Mouse (Mus musculus): ENCODE data around the gene Gm3646.
A peak's percentile ranks its signal among the peaks of the same experiment; 100 is the strongest.

The Gm3646 gene

GRCm38 (mm10) chr1:39779111-39779980 is 25.8 kb downstream of the Gm3646 start:
- no peak for DNase-seq (ENCODE audit: low spot score)

- DNase-seq (ENCODE audit: low spot score), result no peak
Measured at GRCm38 (mm10) chr1:39773991-39774729, 31.0 kb downstream of the Gm3646 start.

- no peak for DNase-seq (ENCODE audit: low spot score)
Measured at GRCm38 (mm10) chr1:39773551-39773950, 31.6 kb downstream of the Gm3646 start.

GRCm38 (mm10) chr1:39772401-39773095 is 32.6 kb downstream of the Gm3646 start:
- no peak for DNase-seq (ENCODE audit: low spot score)

- DNase-seq (ENCODE audit: low spot score), result no peak
Measured at GRCm38 (mm10) chr1:39770436-39770835, 34.7 kb downstream of the Gm3646 start.

GRCm38 (mm10) chr1:39768017-39768416 is 37.1 kb downstream of the Gm3646 start:
- DNase-seq (ENCODE audit: low spot score), result no peak

- DNase-seq (ENCODE audit: low spot score), result no peak
Measured at GRCm38 (mm10) chr1:39765854-39766493, 39.2 kb downstream of the Gm3646 start.

GRCm38 (mm10) chr1:39762025-39762370 is 43.1 kb downstream of the Gm3646 start:
- DNase-seq (ENCODE audit: low spot score), result no peak

- DNase-seq (ENCODE audit: low spot score), result no peak
Measured at GRCm38 (mm10) chr1:39761211-39762024, 43.7 kb downstream of the Gm3646 start.

GRCm38 (mm10) chr1:39760181-39760715 is 44.9 kb downstream of the Gm3646 start:
- no peak for DNase-seq (ENCODE audit: low spot score)

GRCm38 (mm10) chr1:39759231-39760175 is 45.6 kb downstream of the Gm3646 start:
- no peak for DNase-seq (ENCODE audit: low spot score)

GRCm38 (mm10) chr1:39758244-39758643 is 46.9 kb downstream of the Gm3646 start:
- DNase-seq (ENCODE audit: low spot score), result no peak

GRCm38 (mm10) chr1:39756952-39757351 is 48.2 kb downstream of the Gm3646 start:
- DNase-seq (ENCODE audit: low spot score), result no peak

- DNase-seq (ENCODE audit: low spot score), result peak; percentile 45
Measured at GRCm38 (mm10) chr1:39754224-39754957, 50.7 kb downstream of the Gm3646 start.
